Mouse (Mus musculus) CH12.LX (cell line): ENCODE data around the gene Klhl26. TPM values are rescaled to one million over a fixed set of nuclear protein-coding genes. Genes with fewer than 3 reads are reported as not detected.

Experiments
- DNase-seq: peaks from one replicate; pipeline ENCODE4 v3.0.0-alpha.2; 2013; ENCODE audit errors: extremely low read depth
- H3K27ac ChIP-seq: 2 replicates; pipeline ENCODE4 v1.5.1; 2012; ENCODE audit warnings: low read depth, mild to moderate bottlenecking, control low read depth, moderate library complexity; ENCODE audit not compliant: insufficient read depth
- H3K27me3 ChIP-seq: replicated peaks from 2 replicates; pipeline ENCODE3; 2012; ENCODE audit warnings: inconsistent platforms
- H3K36me3 ChIP-seq, 2 experiments: replicated peaks in 1 of 2; 2 replicates each; pipeline versions ENCODE3 to v1.6.1; 2012; ENCODE audit warnings: inconsistent platforms in 1 of 2, low read length in 1 of 2, mild to moderate bottlenecking in 1 of 2, mixed read lengths in 1 of 2, moderate library complexity in 1 of 2; ENCODE audit not compliant: control insufficient read depth in 1 of 2, insufficient read depth in 1 of 2
- H3K4me1 ChIP-seq, 2 experiments: 2 replicates each; pipeline ENCODE4 v1.6.1; 2012; ENCODE audit warnings: inconsistent platforms in 1 of 2, moderate library complexity in 1 of 2; ENCODE audit not compliant: insufficient read depth in 2 of 2, control insufficient read depth in 1 of 2
- H3K4me2 ChIP-seq: 2 replicates; pipeline ENCODE4 v1.6.1; 2012; ENCODE audit warnings: low read depth, mild to moderate bottlenecking, control low read depth; ENCODE audit not compliant: poor library complexity, insufficient read depth, severe bottlenecking
- H3K4me3 ChIP-seq, 3 experiments: fragments of 150-350 bp in 1 of 3; sonication (generic) in 1 of 3; replicated peaks in 1 of 3; 2 replicates each; pipeline versions ENCODE3 to v1.5.1; 2011 to 2012; ENCODE audit warnings: low read depth in 2 of 3, low read length in 2 of 3, mild to moderate bottlenecking in 2 of 3, moderate library complexity in 2 of 3, control low read depth in 1 of 3, improper control_type of control experiment in 1 of 3, inconsistent platforms in 1 of 3, mixed read lengths in 1 of 3; ENCODE audit not compliant: poor library complexity in 1 of 3
- H3K79me2 ChIP-seq: replicated peaks from 2 replicates; pipeline ENCODE4 v1.6.1; 2012; ENCODE audit warnings: mild to moderate bottlenecking, moderate library complexity; ENCODE audit not compliant: control insufficient read depth, poor library complexity, insufficient read depth, severe bottlenecking; ENCODE audit errors: extremely low read depth
- H3K9ac ChIP-seq: 2 replicates; pipeline ENCODE4 v1.6.1; 2012; ENCODE audit warnings: low read depth, mild to moderate bottlenecking, control low read depth, moderate library complexity; ENCODE audit not compliant: insufficient read depth
- H3K9me3 ChIP-seq: replicated peaks from 2 replicates; pipeline ENCODE3; 2012; ENCODE audit warnings: low read length, inconsistent platforms, mixed read lengths
- BHLHE40 ChIP-seq: IDR thresholded peaks from 2 replicates; pipeline ENCODE4 v1.6.1; 2011; ENCODE audit warnings: mild to moderate bottlenecking, low read depth, low read length, improper control_type of control experiment
- CHD2 ChIP-seq: IDR thresholded peaks from 2 replicates; pipeline ENCODE4 v1.6.1; 2011; ENCODE audit warnings: low read length, improper control_type of control experiment
- E2F4 ChIP-seq: IDR thresholded peaks from 2 replicates; pipeline ENCODE4 v1.6.1; 2011; ENCODE audit warnings: low read depth, low read length, improper control_type of control experiment; ENCODE audit not compliant: insufficient replicate concordance
- EP300 ChIP-seq: IDR thresholded peaks from 2 replicates; pipeline ENCODE4 v1.6.1; 2011; ENCODE audit warnings: low read length, improper control_type of control experiment
- HCFC1 ChIP-seq: IDR thresholded peaks from 2 replicates; pipeline ENCODE4 v1.6.1; 2012; ENCODE audit warnings: low read depth, mild to moderate bottlenecking, inconsistent platforms, low read length, improper control_type of control experiment
- IRF4 ChIP-seq: IDR thresholded peaks from 2 replicates; pipeline ENCODE4 v1.6.1; 2014; ENCODE audit warnings: low read depth, mild to moderate bottlenecking, inconsistent platforms, low read length, improper control_type of control experiment
- JUND ChIP-seq: conservative IDR thresholded peaks from 2 replicates; pipeline ENCODE4 v1.6.1; 2011; ENCODE audit warnings: low read depth, low read length, improper control_type of control experiment
- MAFK ChIP-seq: IDR thresholded peaks from 2 replicates; pipeline ENCODE4 v1.6.1; 2011; ENCODE audit warnings: low read length, improper control_type of control experiment; ENCODE audit not compliant: insufficient replicate concordance
- MAZ ChIP-seq: IDR thresholded peaks from 2 replicates; pipeline ENCODE4 v1.6.1; 2012; ENCODE audit warnings: low read depth, mild to moderate bottlenecking, inconsistent platforms, low read length, improper control_type of control experiment, moderate library complexity
- MXI1 ChIP-seq: IDR thresholded peaks from 2 replicates; pipeline ENCODE4 v1.6.1; 2011; ENCODE audit warnings: mild to moderate bottlenecking, low read depth, low read length, improper control_type of control experiment
- MYC ChIP-seq: IDR thresholded peaks from 2 replicates; pipeline ENCODE4 v1.6.1; 2011; ENCODE audit warnings: low read depth, mild to moderate bottlenecking, improper control_type of control experiment, low read length
- NELFE ChIP-seq: IDR thresholded peaks from 2 replicates; pipeline ENCODE4 v1.6.1; 2011; ENCODE audit warnings: low read depth, low read length, improper control_type of control experiment
- NRF1 ChIP-seq: IDR thresholded peaks from 2 replicates; pipeline ENCODE4 v1.6.1; 2014; ENCODE audit warnings: low read depth, mild to moderate bottlenecking, inconsistent platforms, low read length, improper control_type of control experiment, moderate library complexity
- PAX5 ChIP-seq: IDR thresholded peaks from 2 replicates; pipeline ENCODE4 v1.6.1; 2012; ENCODE audit warnings: low read length, inconsistent platforms, mixed read lengths
- POLR2A ChIP-seq: IDR thresholded peaks from 2 replicates; pipeline ENCODE4 v1.6.1; 2011; ENCODE audit warnings: low read depth, mild to moderate bottlenecking, improper control_type of control experiment, low read length
- POLR2AphosphoS2 ChIP-seq: IDR thresholded peaks from 2 replicates; pipeline ENCODE4 v1.6.1; 2011; ENCODE audit warnings: low read depth, low read length, improper control_type of control experiment
- RCOR1 ChIP-seq: conservative IDR thresholded peaks from 2 replicates; pipeline ENCODE4 v1.6.1; 2012; ENCODE audit warnings: low read depth, mild to moderate bottlenecking, inconsistent platforms, low read length, improper control_type of control experiment
- SMC3 ChIP-seq: IDR thresholded peaks from 2 replicates; pipeline ENCODE4 v1.6.1; 2011; ENCODE audit warnings: low read depth, low read length, improper control_type of control experiment
- TCF12 ChIP-seq: IDR thresholded peaks from 2 replicates; pipeline ENCODE4 v1.6.1; 2014; ENCODE audit warnings: low read depth, mild to moderate bottlenecking, inconsistent platforms, low read length, improper control_type of control experiment
- ZC3H11A ChIP-seq: IDR thresholded peaks from 2 replicates; pipeline ENCODE4 v1.6.1; 2012; ENCODE audit warnings: low read depth, mild to moderate bottlenecking, inconsistent platforms, low read length, improper control_type of control experiment
- ZMIZ1 ChIP-seq: IDR thresholded peaks from 2 replicates; pipeline ENCODE4 v1.6.1; 2012; ENCODE audit warnings: low read depth, mild to moderate bottlenecking, inconsistent platforms, low read length, improper control_type of control experiment
- dilution Hi-C: fragments of 300-500 bp; cut with MboI; formaldehyde crosslinking; loops from 2 replicates; pipeline ENCODE4 v1.14.3; 2020; ENCODE audit warnings: low sequenced_read_pairs; ENCODE audit not compliant: extremely low pct_unique_long_range_greater_than_20kb, extremely low pct_ligation_motif_present
- in situ Hi-C: fragments of 300-500 bp; cut with MboI; formaldehyde crosslinking; loops from 3 replicates; pipeline ENCODE4 v1.14.3; 2019; ENCODE audit warnings: low sequenced_read_pairs, low pct_ligation_motif_present, low pct_unique_long_range_greater_than_20kb, mixed read lengths
- polyA plus RNA-seq: library from polyadenylated mRNA; unstranded; fragments of >175 nt; gene quantifications from 2 replicates; pipeline ENCODE4 v1.2.1, GENCODE M21; 2012; ENCODE audit warnings: low read depth; ENCODE audit not compliant: insufficient read length
- total RNA-seq, 2 experiments: library from RNA; depleted of rRNA; stranded (reverse); fragments of 300-350 nt in 1 of 2; fragments of >200 nt in 1 of 2; gene quantifications; 2 replicates each; pipeline ENCODE4 v1.2.3; 2012 to 2014

The Klhl26 gene
- total and polyA plus RNA-seq, 3 experiments, result 4.7 to 15.6 (median 6.0) TPM

DNA sequence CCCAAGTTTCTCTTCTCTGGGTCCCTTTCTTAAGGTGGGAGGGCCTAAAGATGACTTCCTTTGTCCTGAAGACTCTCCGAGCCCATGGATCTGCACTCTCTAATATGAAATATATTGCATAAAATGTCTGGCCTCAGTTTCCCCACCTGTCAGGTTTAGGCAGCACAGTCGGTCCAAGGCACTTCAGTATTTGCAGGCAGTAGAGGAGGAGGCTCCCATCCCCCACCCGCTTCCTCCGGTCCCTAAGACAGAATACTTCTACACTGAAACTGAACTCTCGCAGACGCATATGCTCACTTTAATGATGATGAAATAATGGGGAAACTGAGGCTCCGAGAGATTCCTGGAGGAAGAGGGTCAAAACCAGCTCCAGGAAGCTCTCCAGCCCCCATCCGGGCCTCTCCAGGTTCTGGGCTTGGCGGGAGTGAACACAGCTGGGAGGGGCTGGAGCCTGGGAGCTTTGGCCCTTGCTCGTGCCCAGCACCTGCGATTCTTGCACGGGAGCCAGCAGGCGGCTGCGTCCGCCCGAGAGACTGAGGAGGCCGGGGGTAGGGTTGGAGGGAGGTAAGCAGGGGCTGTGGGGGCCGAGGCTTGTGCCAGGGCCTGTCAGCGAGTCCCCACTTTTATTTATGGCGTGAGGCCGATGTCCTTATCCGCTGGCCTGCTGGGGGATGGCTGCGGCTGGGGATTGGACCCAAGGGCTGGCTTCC, 25.2 kb upstream of the Klhl26 start:
- Histone ChIP-seq H3K9me3 (no peaks in the 10 kb centered on the region), H3K4me2 (no peak overlapping the region), H3K27ac (no peak overlapping the region), H3K4me1 (peaks cover 6 to 56% of the 10 kb centered on the region in 2 experiments), H3K27me3 (peaks cover 25% of the 10 kb centered on the region), H3K4me3 (no peak overlapping the region), H3K36me3 (peaks cover 0 to 22% of the 10 kb centered on the region in 2 experiments), H3K79me2 (no peaks in the 10 kb centered on the region), H3K9ac (no peak overlapping the region)
- DNase-seq, result no peak
- TF ChIP-seq CHD2 (no peak), EP300 (no peak), HCFC1 (no peak), MAFK (no peak), MAZ (no peak), POLR2AphosphoS2 (no peak), TCF12 (no peak)
- dilution Hi-C loops (no loop called here), in situ Hi-C loops (loop anchor here (10.0 kb wide), 1 partner anchor 87 kb away; no protein-coding TSS in a partner anchor)

DNA sequence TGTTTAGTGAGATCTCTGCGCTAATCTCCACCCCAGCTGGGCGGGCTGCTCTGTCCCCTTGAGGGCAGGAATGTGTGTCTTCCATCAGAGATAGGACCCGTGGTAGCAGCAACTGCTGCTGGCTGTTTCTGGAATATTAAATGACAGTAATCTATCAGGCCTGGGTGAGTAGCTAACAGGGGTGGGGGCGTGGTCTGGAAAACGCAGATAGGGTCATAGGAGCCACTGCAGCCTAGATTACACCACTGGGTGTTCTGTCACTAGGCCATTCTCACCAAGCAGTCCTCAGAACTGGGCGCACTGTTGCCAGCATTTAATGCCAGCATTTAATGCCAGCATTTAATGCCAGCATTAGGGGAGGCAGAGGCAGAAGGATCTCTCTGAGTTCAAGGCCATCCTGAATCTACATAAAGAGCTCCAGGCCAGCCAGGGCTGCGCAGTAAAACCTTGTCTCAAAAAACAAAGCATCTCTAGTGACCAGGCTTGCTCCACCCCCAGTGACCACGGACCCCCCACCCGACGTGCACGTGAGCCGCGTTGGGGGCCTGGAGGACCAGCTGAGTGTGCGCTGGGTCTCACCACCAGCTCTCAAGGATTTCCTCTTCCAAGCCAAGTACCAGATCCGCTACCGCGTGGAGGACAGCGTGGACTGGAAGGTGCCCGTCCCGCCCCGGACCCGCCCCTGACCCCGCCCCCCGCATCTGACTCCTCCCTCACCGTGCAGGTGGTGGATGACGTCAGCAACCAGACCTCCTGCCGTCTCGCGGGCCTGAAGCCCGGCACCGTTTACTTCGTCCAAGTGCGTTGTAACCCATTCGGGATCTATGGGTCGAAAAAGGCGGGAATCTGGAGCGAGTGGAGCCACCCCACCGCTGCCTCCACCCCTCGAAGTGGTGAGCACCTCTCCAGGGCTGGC, 23.9 kb upstream of the Klhl26 start:
- TF ChIP-seq MAFK, result no peak
- no peak for TF ChIP-seq RCOR1
- no peak for TF ChIP-seq IRF4
- TF ChIP-seq EP300, result no peak
- TF ChIP-seq MYC, result no peak
- no peak for TF ChIP-seq ZC3H11A
- TF ChIP-seq ZMIZ1, result no peak
- 0 out of 2 replicates have a peak, but pooled peaks have one; percentile 23 for TF ChIP-seq POLR2A
- no peak for TF ChIP-seq NELFE
- TF ChIP-seq PAX5, result no peak
- peak; percentile 79 for TF ChIP-seq BHLHE40
- TF ChIP-seq SMC3, result no peak
- no peak for TF ChIP-seq JUND
- TF ChIP-seq E2F4, result no peak
- TF ChIP-seq POLR2AphosphoS2, result no peak
- TF ChIP-seq NRF1, result no peak
- TF ChIP-seq MXI1, result no peak
- peaks cover 0 to 21% of the 10 kb centered on the region in 2 experiments for H3K36me3 ChIP-seq
- DNase-seq, result no peak
- H3K4me1 ChIP-seq, result peaks cover 2 to 50% of the 10 kb centered on the region in 2 experiments
- no peaks in the 10 kb centered on the region for H3K9me3 ChIP-seq
- no peak overlapping the region for H3K9ac ChIP-seq
- in situ Hi-C loops (loop anchor here (10.0 kb wide), 1 partner anchor 86 kb away; no protein-coding TSS in a partner anchor), dilution Hi-C loops (no loop called here)
- H3K4me2 ChIP-seq, result peak overlapping the region; percentile 47
- H3K27ac ChIP-seq, result no peak overlapping the region
- peak overlapping the region in 2 of 3 experiments; percentile 33 to 40 for H3K4me3 ChIP-seq
- H3K79me2 ChIP-seq, result no peaks in the 10 kb centered on the region
- H3K27me3 ChIP-seq, result peaks cover 39% of the 10 kb centered on the region
